Mouse (Mus musculus) adrenal gland, adult 8-10 months (tissue): ENCODE measurements at regions not wholly inside any gene's neighbourhood (a gene's known extent, or its start where the extent isn't known, plus 50 kb on each side); places are given as distances from the start of the nearest gene placed in this dataset.
A peak's percentile ranks its signal among the peaks of the same experiment; 100 is the strongest.

Experiments used
- DNase-seq: peaks from one replicate; pipeline ENCODE4 v3.0.0; 2022

GRCm38 (mm10) chr2:103893805-103894204, 64.0 kb upstream of the Lmo2 start:
- no peak for DNase-seq

GRCm38 (mm10) chr2:103894981-103895676, 62.7 kb upstream of the Lmo2 start:
- no peak for DNase-seq

- peak; percentile 78 for DNase-seq
Measured at GRCm38 (mm10) chr2:103896160-103896559, 61.6 kb upstream of the Lmo2 start.

- DNase-seq = no peak
Measured at GRCm38 (mm10) chr2:103896814-103897213, 61.0 kb upstream of the Lmo2 start.

GRCm38 (mm10) chr2:103899713-103900112, 58.1 kb upstream of the Lmo2 start:
- no peak for DNase-seq

- peak; percentile 61 for DNase-seq
Measured at GRCm38 (mm10) chr2:103900384-103900783, 57.4 kb upstream of the Lmo2 start.

- DNase-seq = peak; percentile 29
Measured at GRCm38 (mm10) chr2:103901457-103901856, 56.3 kb upstream of the Lmo2 start.

- no peak for DNase-seq
Measured at GRCm38 (mm10) chr2:103902777-103903176, 55.0 kb upstream of the Lmo2 start.

- DNase-seq = no peak
Measured at GRCm38 (mm10) chr2:103905681-103906080, 52.1 kb upstream of the Lmo2 start.

- no peak for DNase-seq
Measured at GRCm38 (mm10) chr2:103906581-103907184, 51.1 kb upstream of the Lmo2 start.
